Mouse (Mus musculus) olfactory bulb, adult 2 months (tissue): ENCODE results near the gene Gramd1a. TPM values are rescaled to one million over a fixed set of nuclear protein-coding genes. Genes with fewer than 3 reads are reported as not detected.

Experiments used
- H3K27ac ChIP-seq: fragments of 200-500 bp; 2 replicates; pipeline ENCODE4 v1.5.1; 2012; ENCODE audit warnings: low read depth, low read length; ENCODE audit not compliant: insufficient read depth
- H3K4me1 ChIP-seq: fragments of 200-500 bp; 2 replicates; pipeline ENCODE4 v1.6.1; 2012; ENCODE audit warnings: low read length; ENCODE audit not compliant: control insufficient read depth, insufficient read depth
- H3K4me3 ChIP-seq: fragments of 200-500 bp; 2 replicates; pipeline ENCODE4 v1.5.1; 2012; ENCODE audit warnings: mild to moderate bottlenecking, low read depth, low read length, moderate library complexity; ENCODE audit not compliant: insufficient read depth
- CTCF ChIP-seq: fragments of 200-500 bp; IDR thresholded peaks from 2 replicates; pipeline ENCODE4 v1.5.1; 2012; ENCODE audit warnings: low read depth, mild to moderate bottlenecking, low read length, moderate library complexity; ENCODE audit not compliant: insufficient read depth
- POLR2A ChIP-seq: fragments of 200-500 bp; IDR thresholded peaks from 2 replicates; pipeline ENCODE4 v1.6.1; 2012; ENCODE audit warnings: mild to moderate bottlenecking, low read depth, low read length, moderate library complexity; ENCODE audit not compliant: insufficient read depth
- WGBS: fragments of 180-500 bp; shearing (Covaris S2); methylation state at CpG from one replicate; pipeline ENCODE4 v1.1.7; 2018; 5-methylcytosine and 5-hydroxymethylcytosine counted together
- polyA plus RNA-seq: library from polyadenylated mRNA; stranded (reverse); fragments of >200 nt; gene quantifications from 2 replicates; pipeline ENCODE4 v1.2.4, GENCODE M21; 2012; ENCODE audit warnings: low replicate concordance; ENCODE audit not compliant: missing spikeins, insufficient read depth, insufficient read length

Gramd1a gene
- polyA plus RNA-seq, 1 experiment, result not detected

GRCm38 (mm10) chr7:31107781-31108180 lies 47.9 kb downstream of the Gramd1a start:
- TF ChIP-seq CTCF (no peak), POLR2A (no peak)
- Histone ChIP-seq H3K4me3 (no peak overlapping the region), H3K27ac (no peak overlapping the region), H3K4me1 (peaks cover 4% of the 10 kb centered on the region; the same call in 1 of the 2 replicates)
- 91% methylated on average over 11 of the region's 11 CpGs for WGBS

- WGBS, result 70% methylated on average over 3 of the region's 3 CpGs
- Histone ChIP-seq H3K27ac (no peak overlapping the region), H3K4me3 (no peak overlapping the region), H3K4me1 (peaks cover 4% of the 10 kb centered on the region; the same call in 1 of the 2 replicates)
- TF ChIP-seq CTCF, result no peak
- TF ChIP-seq POLR2A, result no peak
These were observed 49.5 kb downstream of the Gramd1a start for GRCm38 (mm10) chr7:31106166-31106565.

GRCm38 (mm10) chr7:31105061-31105768 lies 50.5 kb downstream of the Gramd1a start:
- TF ChIP-seq POLR2A (no peak), CTCF (peak; percentile 38; the same call in 1 of the 2 replicates)
- WGBS, result 43% methylated on average over 15 of the region's 15 CpGs
- peaks cover 6% of the 10 kb centered on the region; the same call in 1 of the 2 replicates for H3K4me1 ChIP-seq
- no peak overlapping the region for H3K27ac ChIP-seq
- H3K4me3 ChIP-seq, result no peak overlapping the region

- Histone ChIP-seq H3K4me1 (peaks cover 9% of the 10 kb centered on the region; the same call in 1 of the 2 replicates), H3K27ac (no peak overlapping the region), H3K4me3 (no peak overlapping the region)
- TF ChIP-seq POLR2A, result no peak
- TF ChIP-seq CTCF, result no peak
- 72% methylated on average over 14 of the region's 14 CpGs for WGBS
These were observed 54.9 kb downstream of the Gramd1a start for GRCm38 (mm10) chr7:31100786-31101185.

GRCm38 (mm10) chr7:31099612-31099982 lies 56.1 kb downstream of the Gramd1a start:
- H3K4me1 ChIP-seq, result peaks cover 11% of the 10 kb centered on the region
- H3K27ac ChIP-seq, result no peak overlapping the region
- 89% methylated on average over 6 of the region's 6 CpGs for WGBS
- TF ChIP-seq CTCF (peak; percentile 11; the same call in 1 of the 2 replicates), POLR2A (no peak)
- H3K4me3 ChIP-seq, result no peak overlapping the region

- no peak overlapping the region for H3K4me3 ChIP-seq
- WGBS, result 77% methylated on average over 22 of the region's 22 CpGs
- H3K4me1 ChIP-seq, result peaks cover 18% of the 10 kb centered on the region
- no peak overlapping the region for H3K27ac ChIP-seq
- no peak for TF ChIP-seq POLR2A
- TF ChIP-seq CTCF, result no peak
These were observed 56.7 kb downstream of the Gramd1a start for GRCm38 (mm10) chr7:31098697-31099611.

GRCm38 (mm10) chr7:31097583-31098248 lies 58.0 kb downstream of the Gramd1a start:
- TF ChIP-seq CTCF (peak; percentile 93), POLR2A (no peak)
- 42% methylated on average over 20 of the region's 20 CpGs for WGBS
- Histone ChIP-seq H3K4me1 (peaks cover 25% of the 10 kb centered on the region), H3K27ac (no peak overlapping the region), H3K4me3 (no peak overlapping the region)

- 82% methylated on average over 9 of the region's 9 CpGs for WGBS
- no peak overlapping the region for H3K27ac ChIP-seq
- H3K4me3 ChIP-seq, result no peak overlapping the region
- TF ChIP-seq CTCF (no peak), POLR2A (no peak)
- peaks cover 27% of the 10 kb centered on the region for H3K4me1 ChIP-seq
These were observed 58.7 kb downstream of the Gramd1a start for GRCm38 (mm10) chr7:31096892-31097564.
